Mouse (Mus musculus) ES-E14 (cell line): ENCODE measurements around the gene Gm10197.
"Not testable (repeated sequence)": the region's sequence is repeated elsewhere in the genome, so short reads cannot be mapped to it uniquely, and the experiment has no call there.

ENCODE experiments used
- MAFK ChIP-seq: IDR thresholded peaks from 2 replicates; pipeline ENCODE4 v1.6.1; 2014; ENCODE audit warnings: mild to moderate bottlenecking, low read depth, low read length, inconsistent platforms; ENCODE audit not compliant: insufficient read depth
- ZC3H11A ChIP-seq: IDR thresholded peaks from 2 replicates; pipeline ENCODE4 v1.6.1; 2012; ENCODE audit warnings: low read depth, mild to moderate bottlenecking, inconsistent platforms, low read length, borderline replicate concordance

- not testable (repeated sequence) for TF ChIP-seq MAFK, ZC3H11A
Measured at GRCm38 (mm10) chr19:53394956-53395355, 23.4 kb upstream of the Gm10197 start.
